Mouse (Mus musculus) bone marrow, adult 2 months (tissue): ENCODE results near the gene Itgb7.

Experiments
- CTCF ChIP-seq: fragments of 200-500 bp; IDR thresholded peaks from 2 replicates; pipeline ENCODE4 v1.5.1; 2011; ENCODE audit warnings: low read length, control low read depth; ENCODE audit not compliant: control insufficient read depth, insufficient read depth
- POLR2A ChIP-seq: fragments of 200-500 bp; IDR thresholded peaks from 2 replicates; pipeline ENCODE4 v1.6.1; 2011; ENCODE audit warnings: low read depth, mild to moderate bottlenecking, control low read depth, low read length, borderline replicate concordance; ENCODE audit not compliant: control insufficient read depth

DNA sequence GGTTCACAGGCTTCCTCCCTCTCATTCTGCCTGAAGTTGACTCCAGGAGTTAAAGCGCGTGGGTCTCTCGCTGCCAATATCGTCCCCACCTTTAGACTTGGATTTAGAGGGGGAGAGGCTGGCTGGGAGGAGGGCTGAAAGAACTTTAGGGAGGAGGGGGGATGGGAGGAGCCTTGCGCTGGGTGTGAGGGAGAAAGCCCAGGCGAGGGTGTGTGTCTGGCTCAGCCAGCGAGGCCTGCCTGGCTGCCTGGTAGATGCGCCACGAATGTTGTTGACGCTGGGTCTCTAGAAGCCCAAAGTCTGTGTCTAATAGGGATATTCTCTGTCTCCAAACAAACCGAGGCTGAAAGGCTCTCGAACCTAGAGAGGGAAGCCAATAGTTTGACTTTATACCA lies 26.3 kb upstream of the Itgb7 start:
- TF ChIP-seq POLR2A: no peak
- no peak for TF ChIP-seq CTCF
